Mouse (Mus musculus) CH12.LX (cell line): ENCODE results near the gene A3galt2.

Experiments used
- CTCF ChIP-seq, 2 experiments: IDR thresholded peaks in 1 of 2; conservative IDR thresholded peaks in 1 of 2; 2 replicates each; pipeline ENCODE4 v1.5.1; 2011 to 2012; ENCODE audit warnings: low read depth in 2 of 2, low read length in 2 of 2, improper control_type of control experiment in 1 of 2, inconsistent platforms in 1 of 2, mild to moderate bottlenecking in 1 of 2, moderate library complexity in 1 of 2
- ELF1 ChIP-seq: IDR thresholded peaks from 2 replicates; pipeline ENCODE4 v1.6.1; 2014; ENCODE audit warnings: low read depth, mild to moderate bottlenecking, inconsistent platforms, low read length, improper control_type of control experiment

GRCm38 (mm10) chr4:128706626-128707025, 48.5 kb upstream of the A3galt2 start:
- TF ChIP-seq ELF1 = peak; percentile 53; the same call in 1 of the 2 replicates
- peak; percentile 23 to 82; a peak in 2 of 4 replicates for TF ChIP-seq CTCF (conservative IDR thresholded peaks at IDR 0.05 in 1 of 2, IDR thresholded peaks at IDR 0.05 in 1 of 2; ENCODE audit: low read depth in 2 of 2, low read length in 2 of 2)
